Mouse (Mus musculus): ENCODE data around the gene Lif.

The Lif gene

GRCm38 (mm10) chr11:4308060-4308513 is 50.7 kb downstream of the Lif start:
- no peaks in the 10 kb centered on the region for H3K9me3 ChIP-seq (ENCODE audit: low read length)
- no peak for TF ChIP-seq NANOG (IDR thresholded peaks at IDR 0.05; ENCODE audit: borderline replicate concordance, low read length)
- no peak for TF ChIP-seq POU5F1 (IDR thresholded peaks at IDR 0.05; ENCODE audit: borderline replicate concordance, low read length)
- no peak for TF ChIP-seq CTCF (conservative IDR thresholded peaks at IDR 0.05; ENCODE audit: low read length)
- peaks cover 74% of the 10 kb centered on the region for H3K4me1 ChIP-seq (replicated peaks; ENCODE audit: low read depth, low read length)
- no peaks in the 10 kb centered on the region for H3K36me3 ChIP-seq (ENCODE audit: insufficient read depth, low read length)
- H3K4me3 ChIP-seq (replicated peaks; ENCODE audit: low read length) = peak overlapping the region; percentile 37
- peaks cover 7% of the 10 kb centered on the region; the same call in 1 of the 2 replicates for H3K27me3 ChIP-seq (ENCODE audit: insufficient read depth, low read length)

GRCm38 (mm10) chr11:4308514-4309450 is 51.4 kb downstream of the Lif start:
- Histone ChIP-seq H3K4me3 (replicated peaks; ENCODE audit: low read length) (peak overlapping the region; percentile 37), H3K27me3 (ENCODE audit: insufficient read depth, low read length) (peaks cover 7% of the 10 kb centered on the region; the same call in 1 of the 2 replicates), H3K36me3 (ENCODE audit: insufficient read depth, low read length) (no peaks in the 10 kb centered on the region), H3K9me3 (ENCODE audit: low read length) (no peaks in the 10 kb centered on the region), H3K4me1 (replicated peaks; ENCODE audit: low read depth, low read length) (peaks cover 67% of the 10 kb centered on the region)
- TF ChIP-seq NANOG (IDR thresholded peaks at IDR 0.05; ENCODE audit: borderline replicate concordance, low read length) (no peak), POU5F1 (IDR thresholded peaks at IDR 0.05; ENCODE audit: borderline replicate concordance, low read length) (no peak), CTCF (conservative IDR thresholded peaks at IDR 0.05; ENCODE audit: low read length) (no peak)

- no peaks in the 10 kb centered on the region for H3K9me3 ChIP-seq (ENCODE audit: low read length)
Measured at GRCm38 (mm10) chr11:4309613-4310012, 52.3 kb downstream of the Lif start.

GRCm38 (mm10) chr11:4310324-4310723 is 53.0 kb downstream of the Lif start:
- Histone ChIP-seq H3K4me3 (replicated peaks; ENCODE audit: low read length) (no peak overlapping the region), H3K27me3 (ENCODE audit: insufficient read depth, low read length) (peaks cover 7% of the 10 kb centered on the region; the same call in 1 of the 2 replicates), H3K36me3 (ENCODE audit: insufficient read depth, low read length) (no peaks in the 10 kb centered on the region), H3K9me3 (ENCODE audit: low read length) (no peaks in the 10 kb centered on the region), H3K4me1 (replicated peaks; ENCODE audit: low read depth, low read length) (peaks cover 52% of the 10 kb centered on the region)
- TF ChIP-seq NANOG (IDR thresholded peaks at IDR 0.05; ENCODE audit: borderline replicate concordance, low read length) (no peak), CTCF (conservative IDR thresholded peaks at IDR 0.05; ENCODE audit: low read length) (no peak), POU5F1 (IDR thresholded peaks at IDR 0.05; ENCODE audit: borderline replicate concordance, low read length) (no peak)

More at GRCm38 (mm10) chr11:4309613-4310012, 52.3 kb downstream of the Lif start:
- Histone ChIP-seq H3K4me3 (replicated peaks; ENCODE audit: low read length) (no peak overlapping the region), H3K27me3 (ENCODE audit: insufficient read depth, low read length) (peaks cover 7% of the 10 kb centered on the region; the same call in 1 of the 2 replicates), H3K4me1 (replicated peaks; ENCODE audit: low read depth, low read length) (peaks cover 59% of the 10 kb centered on the region), H3K36me3 (ENCODE audit: insufficient read depth, low read length) (no peaks in the 10 kb centered on the region)
- TF ChIP-seq NANOG (IDR thresholded peaks at IDR 0.05; ENCODE audit: borderline replicate concordance, low read length) (no peak), CTCF (conservative IDR thresholded peaks at IDR 0.05; ENCODE audit: low read length) (no peak), POU5F1 (IDR thresholded peaks at IDR 0.05; ENCODE audit: borderline replicate concordance, low read length) (no peak)

GRCm38 (mm10) chr11:4312180-4312579 is 54.8 kb downstream of the Lif start:
- Histone ChIP-seq H3K4me3 (replicated peaks; ENCODE audit: low read length) (no peak overlapping the region), H3K9me3 (ENCODE audit: low read length) (no peaks in the 10 kb centered on the region), H3K4me1 (replicated peaks; ENCODE audit: low read depth, low read length) (peaks cover 33% of the 10 kb centered on the region), H3K27me3 (ENCODE audit: insufficient read depth, low read length) (peaks cover 6% of the 10 kb centered on the region; the same call in 1 of the 2 replicates), H3K36me3 (ENCODE audit: insufficient read depth, low read length) (no peaks in the 10 kb centered on the region)
- TF ChIP-seq CTCF (conservative IDR thresholded peaks at IDR 0.05; ENCODE audit: low read length) (no peak), NANOG (IDR thresholded peaks at IDR 0.05; ENCODE audit: borderline replicate concordance, low read length) (no peak), POU5F1 (IDR thresholded peaks at IDR 0.05; ENCODE audit: borderline replicate concordance, low read length) (no peak)

- H3K4me1 ChIP-seq (replicated peaks; ENCODE audit: low read depth, low read length) = peaks cover 13% of the 10 kb centered on the region; the same call in 1 of the 2 replicates
- no peaks in the 10 kb centered on the region for H3K36me3 ChIP-seq (ENCODE audit: insufficient read depth, low read length)
- no peak overlapping the region for H3K4me3 ChIP-seq (replicated peaks; ENCODE audit: low read length)
- peaks cover 5% of the 10 kb centered on the region; the same call in 1 of the 2 replicates for H3K27me3 ChIP-seq (ENCODE audit: insufficient read depth, low read length)
- H3K9me3 ChIP-seq (ENCODE audit: low read length) = no peaks in the 10 kb centered on the region
- TF ChIP-seq CTCF (conservative IDR thresholded peaks at IDR 0.05; ENCODE audit: low read length) = no peak
- TF ChIP-seq NANOG (IDR thresholded peaks at IDR 0.05; ENCODE audit: borderline replicate concordance, low read length) = no peak
- no peak for TF ChIP-seq POU5F1 (IDR thresholded peaks at IDR 0.05; ENCODE audit: borderline replicate concordance, low read length)
Measured at GRCm38 (mm10) chr11:4317287-4317686, 59.9 kb downstream of the Lif start.

- Histone ChIP-seq H3K4me1 (replicated peaks; ENCODE audit: low read depth, low read length) (peaks cover 15% of the 10 kb centered on the region; the same call in 1 of the 2 replicates), H3K36me3 (ENCODE audit: insufficient read depth, low read length) (no peaks in the 10 kb centered on the region), H3K27me3 (ENCODE audit: insufficient read depth, low read length) (peaks cover 5% of the 10 kb centered on the region; the same call in 1 of the 2 replicates)
Measured at GRCm38 (mm10) chr11:4318011-4318410, 60.7 kb downstream of the Lif start.

GRCm38 (mm10) chr11:4319212-4319955 is 62.0 kb downstream of the Lif start:
- Histone ChIP-seq H3K9me3 (ENCODE audit: low read length) (no peaks in the 10 kb centered on the region), H3K4me3 (replicated peaks; ENCODE audit: low read length) (0 out of 2 replicates have a peak overlapping the region, but pooled peaks have one; percentile 18), H3K4me1 (replicated peaks; ENCODE audit: low read depth, low read length) (peaks cover 23% of the 10 kb centered on the region), H3K27me3 (ENCODE audit: insufficient read depth, low read length) (peaks cover 5% of the 10 kb centered on the region; the same call in 1 of the 2 replicates), H3K36me3 (ENCODE audit: insufficient read depth, low read length) (no peaks in the 10 kb centered on the region)
- TF ChIP-seq NANOG (IDR thresholded peaks at IDR 0.05; ENCODE audit: borderline replicate concordance, low read length) = no peak
- TF ChIP-seq POU5F1 (IDR thresholded peaks at IDR 0.05; ENCODE audit: borderline replicate concordance, low read length) = no peak
- TF ChIP-seq CTCF (conservative IDR thresholded peaks at IDR 0.05; ENCODE audit: low read length) = no peak

More at GRCm38 (mm10) chr11:4318011-4318410, 60.7 kb downstream of the Lif start:
- no peaks in the 10 kb centered on the region for H3K9me3 ChIP-seq (ENCODE audit: low read length)
- TF ChIP-seq POU5F1 (IDR thresholded peaks at IDR 0.05; ENCODE audit: borderline replicate concordance, low read length) = no peak
- no peak for TF ChIP-seq NANOG (IDR thresholded peaks at IDR 0.05; ENCODE audit: borderline replicate concordance, low read length)
- no peak for TF ChIP-seq CTCF (conservative IDR thresholded peaks at IDR 0.05; ENCODE audit: low read length)
- H3K4me3 ChIP-seq (replicated peaks; ENCODE audit: low read length) = no peak overlapping the region

Data from E14TG2a.4 (cell line).